Mouse (Mus musculus) heart, adult 2 months (tissue): ENCODE results near the gene Fut2. TPM values are rescaled to one million over a fixed set of nuclear protein-coding genes. Genes with fewer than 3 reads are reported as not detected.
"Not testable (repeated sequence)": the region's sequence is repeated elsewhere in the genome, so short reads cannot be mapped to it uniquely, and the experiment has no call there.

Experiments
- DNase-seq, 2 experiments: peaks; one replicate each; pipeline ENCODE4 v3.0.0; 2021
- H3K27ac ChIP-seq: fragments of 200-600 bp; 2 replicates; pipeline ENCODE4 v1.8.1; 2022
- H3K27me3 ChIP-seq: fragments of 200-500 bp; 2 replicates; pipeline ENCODE4 v1.6.1; 2012; ENCODE audit warnings: mild to moderate bottlenecking, low read length, inconsistent platforms, mixed read lengths; ENCODE audit not compliant: control insufficient read depth, insufficient read depth
- H3K36me3 ChIP-seq: fragments of 200-500 bp; 2 replicates; pipeline ENCODE4 v1.6.1; 2012; ENCODE audit warnings: low read length, inconsistent platforms; ENCODE audit not compliant: control insufficient read depth, insufficient read depth
- H3K4me1 ChIP-seq: fragments of 200-500 bp; 2 replicates; pipeline ENCODE4 v1.6.1; 2011; ENCODE audit warnings: low read length; ENCODE audit not compliant: control insufficient read depth, insufficient read depth
- H3K4me3 ChIP-seq: fragments of 200-600 bp; 2 replicates; pipeline ENCODE4 v1.8.1; 2022
- H3K79me2 ChIP-seq: fragments of 200-500 bp; replicated peaks from 2 replicates; pipeline ENCODE4 v1.6.1; 2012; ENCODE audit warnings: mild to moderate bottlenecking, inconsistent platforms, low read length, moderate library complexity, mixed read lengths; ENCODE audit not compliant: control insufficient read depth, insufficient read depth
- H3K9ac ChIP-seq: fragments of 200-500 bp; 2 replicates; pipeline ENCODE4 v1.6.1; 2012; ENCODE audit warnings: low read depth, mild to moderate bottlenecking, control low read depth, inconsistent platforms, low read length, mixed read lengths
- CTCF ChIP-seq: fragments of 200-600 bp; IDR thresholded peaks from 2 replicates; pipeline ENCODE4 v1.8.1; 2022; ENCODE audit warnings: antibody characterized with exemption, mild to moderate bottlenecking, moderate library complexity
- EP300 ChIP-seq: fragments of 200-500 bp; IDR thresholded peaks from 2 replicates; pipeline ENCODE4 v1.6.1; 2011; ENCODE audit warnings: low read depth, low read length, control low read depth; ENCODE audit not compliant: insufficient read depth
- POLR2A ChIP-seq: fragments of 200-500 bp; IDR thresholded peaks from 2 replicates; pipeline ENCODE4 v1.6.1; 2011; ENCODE audit warnings: mild to moderate bottlenecking, low read depth, low read length, control low read depth; ENCODE audit not compliant: insufficient read depth
- WGBS: fragments of 180-500 bp; shearing (Covaris S2); methylation state at CpG from one replicate; pipeline ENCODE4 v1.1.7; 2018; 5-methylcytosine and 5-hydroxymethylcytosine counted together
- intact Hi-C: fragments of 180-260 bp; cut with DNase I; formaldehyde crosslinking; loops from one replicate; pipeline ENCODE4 v1.15.1; 2025
- polyA plus RNA-seq: library from polyadenylated mRNA; depleted of rRNA; stranded (reverse); fragments of >200 nt; gene quantifications from 2 replicates; pipeline ENCODE4 v1.2.3, GENCODE M21; 2012
- total RNA-seq, 2 experiments: library from RNA; stranded (reverse); gene quantifications; 2 replicates each; pipeline ENCODE4 v1.2.3; 2021

Gene Fut2
- total and polyA plus RNA-seq, 3 experiments, result 0.50 to 1.1 (median 0.60) TPM

GRCm38 (mm10) chr7:45677627-45678295 lies 11.6 kb upstream of the Fut2 start:
- Histone ChIP-seq H3K4me3 (no peak overlapping the region), H3K9ac (no peak overlapping the region), H3K4me1 (peaks cover 19% of the 10 kb centered on the region), H3K27ac (no peak overlapping the region), H3K36me3 (no peaks in the 10 kb centered on the region), H3K79me2 (no peaks in the 10 kb centered on the region), H3K27me3 (no peaks in the 10 kb centered on the region)
- intact Hi-C loops, result no loop called here
- TF ChIP-seq POLR2A (no peak), CTCF (no peak), EP300 (no peak)
- DNase-seq, result no peak
- WGBS, result 87% methylated on average over 7 of the region's 7 CpGs

- no peaks in the 10 kb centered on the region for H3K36me3 ChIP-seq
- TF ChIP-seq POLR2A (no peak), CTCF (peak; percentile 59), EP300 (no peak)
- H3K27me3 ChIP-seq, result no peaks in the 10 kb centered on the region
- H3K9ac ChIP-seq, result no peak overlapping the region
- intact Hi-C loops, result no loop called here
- WGBS, result 96% methylated on average over 9 of the region's 9 CpGs
- no peak overlapping the region for H3K4me3 ChIP-seq
- no peak overlapping the region for H3K27ac ChIP-seq
- no peak for DNase-seq
- no peaks in the 10 kb centered on the region for H3K4me1 ChIP-seq
- no peaks in the 10 kb centered on the region for H3K79me2 ChIP-seq
These were observed 2.7 kb upstream of the Fut2 start for GRCm38 (mm10) chr7:45668921-45669320.

DNA sequence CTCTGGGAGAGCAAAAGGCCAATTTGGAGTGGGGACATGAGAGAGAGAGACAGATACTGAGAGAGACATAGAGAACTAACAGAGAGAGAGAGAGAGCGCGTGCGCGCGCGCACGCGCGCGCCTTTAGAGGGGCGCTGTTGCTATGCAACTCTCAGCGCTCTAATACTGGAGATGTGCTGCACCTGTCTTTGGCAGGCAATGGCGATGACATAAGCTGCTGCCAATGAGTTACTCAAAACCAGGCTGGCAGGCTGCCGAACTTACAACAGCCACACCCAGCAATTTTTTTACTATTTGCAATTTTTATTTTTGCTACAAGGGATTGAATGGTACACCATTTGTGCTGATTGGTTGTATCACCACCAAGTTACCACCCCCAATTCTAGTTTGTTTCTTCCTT lies 1.6 kb upstream of the Fut2 start:
- Histone ChIP-seq H3K9ac (no peak overlapping the region), H3K27me3 (no peaks in the 10 kb centered on the region), H3K27ac (no peak overlapping the region), H3K4me1 (no peaks in the 10 kb centered on the region), H3K79me2 (no peaks in the 10 kb centered on the region), H3K36me3 (no peaks in the 10 kb centered on the region), H3K4me3 (no peak overlapping the region)
- intact Hi-C loops, result no loop called here
- 75% methylated on average over 14 of the region's 14 CpGs for WGBS
- TF ChIP-seq CTCF (no peak), EP300 (no peak), POLR2A (no peak)
- DNase-seq, result no peak

DNA sequence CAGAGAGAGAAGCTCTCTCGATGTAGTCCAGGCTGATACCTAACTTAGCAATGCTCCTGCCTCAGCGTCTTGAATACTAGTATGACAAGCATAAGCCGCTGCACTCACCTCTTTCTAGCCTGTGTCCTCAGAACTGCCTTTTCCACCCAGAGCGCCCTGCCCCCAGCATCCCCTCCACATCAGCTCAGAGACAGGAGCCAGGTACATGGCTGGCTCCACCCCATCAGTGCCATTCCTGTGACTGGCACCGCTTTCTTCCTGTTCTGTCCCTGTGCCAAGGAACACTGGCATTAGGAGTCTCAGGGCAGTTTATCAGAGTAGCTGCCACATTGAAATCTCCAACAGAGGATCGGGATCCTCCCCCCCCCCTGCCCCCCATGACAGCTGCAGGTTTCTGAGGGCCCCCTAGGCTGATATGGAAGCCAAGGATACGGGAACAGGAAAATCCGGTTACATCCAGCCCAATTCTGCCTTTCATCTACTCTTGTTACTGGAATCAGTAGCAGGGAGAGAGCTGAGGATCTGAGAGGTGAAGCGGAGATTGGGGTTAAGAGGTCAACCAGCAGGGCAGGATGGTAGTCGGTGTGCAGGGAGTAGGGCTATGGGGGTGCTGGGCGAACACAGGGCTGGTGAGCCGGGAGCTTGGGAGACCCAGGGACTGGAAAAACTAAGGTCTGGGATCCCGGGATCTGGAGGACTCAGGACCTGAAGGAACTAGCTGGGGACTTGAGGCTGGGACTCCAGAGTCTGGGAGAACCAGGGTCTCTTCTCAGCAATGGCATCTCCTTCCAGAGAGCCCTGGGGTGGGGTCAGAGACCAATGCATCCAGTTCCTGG lies 673 bp downstream of the Fut2 start:
- no peak for TF ChIP-seq EP300
- no peak for TF ChIP-seq POLR2A
- no peak overlapping the region for H3K4me3 ChIP-seq
- no peaks in the 10 kb centered on the region for H3K4me1 ChIP-seq
- no peak overlapping the region for H3K9ac ChIP-seq
- H3K27ac ChIP-seq, result no peak overlapping the region
- no peaks in the 10 kb centered on the region for H3K79me2 ChIP-seq
- no peak for DNase-seq
- 54% methylated on average over 13 of the region's 13 CpGs for WGBS
- no peaks in the 10 kb centered on the region for H3K36me3 ChIP-seq
- H3K27me3 ChIP-seq, result no peaks in the 10 kb centered on the region
- intact Hi-C loops, result no loop called here

DNA sequence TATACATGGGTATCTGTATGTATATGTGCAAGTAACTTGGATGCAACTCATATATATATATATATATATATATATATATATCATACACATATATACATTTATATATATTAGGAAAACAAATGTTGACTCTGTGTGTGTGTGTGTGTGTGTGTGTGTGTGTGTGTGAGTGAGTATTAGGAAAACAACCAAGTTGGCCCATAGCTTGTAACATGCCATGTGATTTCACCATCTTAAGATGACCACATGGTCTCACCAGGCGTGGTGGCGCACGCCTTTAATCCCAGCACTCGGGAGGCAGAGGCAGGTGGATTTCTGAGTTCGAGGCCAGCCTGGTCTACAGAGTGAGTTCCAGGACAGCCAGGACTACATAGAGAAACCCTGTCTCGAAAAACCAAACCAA lies 4.5 kb downstream of the Fut2 start:
- intact Hi-C loops, result not testable (repeated sequence)
- WGBS, result 95% methylated on average over 6 of the region's 6 CpGs

GRCm38 (mm10) chr7:45660746-45661478 lies 5.3 kb downstream of the Fut2 start:
- DNase-seq, result no peak
- no peaks in the 10 kb centered on the region for H3K27me3 ChIP-seq
- H3K79me2 ChIP-seq, result no peaks in the 10 kb centered on the region
- intact Hi-C loops, result no loop called here
- WGBS, result 82% methylated on average over 11 of the region's 11 CpGs
- no peak overlapping the region for H3K4me3 ChIP-seq
- no peak overlapping the region for H3K27ac ChIP-seq
- no peaks in the 10 kb centered on the region for H3K36me3 ChIP-seq
- no peak for TF ChIP-seq EP300
- no peaks in the 10 kb centered on the region for H3K4me1 ChIP-seq
- H3K9ac ChIP-seq, result no peak overlapping the region

More for the DNA sequence above, 4.5 kb downstream of the Fut2 start:
- H3K27ac ChIP-seq, H3K4me1 ChIP-seq, H3K4me3 ChIP-seq, H3K9ac ChIP-seq, H3K36me3 ChIP-seq, H3K27me3 ChIP-seq, H3K79me2 ChIP-seq, DNase-seq: not testable (repeated sequence)
